Mouse (Mus musculus): ENCODE results near the gene Id2. TPM values are rescaled to one million over a fixed set of nuclear protein-coding genes. Genes with fewer than 3 reads are reported as not detected.

Gene Id2
- total RNA-seq (2021) = 100 to 1,000 TPM in 1 of 2 experiments, 10 to 100 TPM in 1; 91.6 to 124 TPM

DNA sequence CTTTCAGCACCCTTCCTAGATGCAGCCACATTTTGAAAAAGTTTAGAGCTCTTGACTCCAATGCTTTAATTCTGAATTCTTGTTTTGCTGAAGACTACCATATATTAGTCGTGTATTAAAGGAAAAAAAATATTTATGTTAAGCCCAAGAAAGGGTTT is at the start of gene Id2:
Gene Id2, minus strand, starts transcription at position 89 of the 158 bp plus-strand sequence.
- DNase-seq (ENCODE audit: extremely low spot score in 1 of 2, low spot score in 1 of 2) = no peak

DNA sequence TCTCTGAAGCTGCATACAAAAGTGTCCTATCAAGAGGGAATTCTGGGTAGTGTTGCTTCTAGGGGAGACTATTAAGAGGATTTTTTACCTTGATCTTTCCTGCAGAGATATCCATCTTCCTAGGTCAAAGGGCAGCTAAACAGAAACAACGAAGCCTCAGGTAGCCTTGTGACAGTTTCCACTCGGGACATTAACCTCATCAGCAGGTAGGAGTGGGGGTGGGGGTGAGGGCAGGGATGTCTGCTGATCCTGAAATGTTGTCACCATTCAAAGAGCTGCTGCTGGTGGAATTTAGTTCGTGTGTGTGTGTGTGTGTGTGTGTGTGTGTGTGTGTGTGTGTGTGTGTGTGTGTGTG is 48.4 kb upstream of the Id2 start:
- no peak for DNase-seq (ENCODE audit: extremely low spot score in 1 of 2, low spot score in 1 of 2)

DNA sequence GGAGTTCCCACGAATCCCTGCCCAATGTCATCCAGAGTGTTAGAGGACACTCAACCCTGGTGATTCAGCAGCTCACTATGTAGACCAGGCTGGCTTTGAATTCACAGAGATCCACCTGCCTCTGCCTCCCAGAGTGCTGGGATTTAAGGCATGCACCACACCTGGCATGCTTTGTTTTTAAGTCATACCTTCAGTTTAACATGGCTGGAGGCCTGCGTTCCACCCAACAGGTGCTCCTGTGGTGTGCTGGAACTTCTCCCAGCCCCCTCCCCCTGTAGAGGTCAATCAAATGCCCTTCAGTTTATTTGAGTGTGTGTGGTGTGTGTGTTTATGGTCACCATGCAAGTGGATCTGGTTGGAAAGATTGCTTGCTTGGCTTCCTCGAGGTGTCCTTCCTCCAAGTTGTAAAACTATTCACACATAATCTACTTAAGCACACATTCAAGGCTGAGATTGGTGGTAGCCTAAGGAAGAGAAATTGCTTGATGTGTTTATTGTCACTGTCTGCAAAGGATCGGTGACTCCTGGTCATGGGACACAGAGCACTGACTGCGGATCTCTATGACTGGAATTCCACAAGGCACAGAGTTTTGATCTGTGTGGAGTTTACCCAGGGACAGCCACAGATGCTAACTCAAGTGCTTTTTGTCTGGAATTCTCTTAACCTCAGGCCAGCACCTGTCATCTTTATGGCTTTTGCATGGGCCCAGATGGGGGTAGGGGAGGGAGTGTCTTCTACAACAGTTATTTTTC is 47.8 kb upstream of the Id2 start:
- no peak for DNase-seq (ENCODE audit: extremely low spot score in 1 of 2, low spot score in 1 of 2)

DNA sequence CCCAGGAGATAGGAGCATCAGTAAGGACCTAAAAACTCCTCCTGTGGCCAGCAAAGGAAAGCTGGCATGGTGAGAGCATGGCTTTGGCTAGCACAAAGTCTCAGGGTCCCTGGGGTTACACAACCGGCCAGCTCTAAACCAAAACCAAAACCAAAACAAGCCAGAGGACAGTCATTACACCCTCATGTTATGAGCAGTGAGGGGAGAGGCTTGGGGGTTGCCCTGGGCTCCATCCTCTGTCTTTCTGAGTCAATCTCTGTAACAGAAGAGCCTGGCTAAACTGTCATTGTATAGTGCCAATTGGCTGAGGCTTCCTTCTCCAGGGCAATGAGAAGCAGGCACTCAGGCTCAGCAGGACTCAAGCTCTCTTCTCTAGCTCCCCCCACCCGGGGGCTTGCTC is 46.6 kb upstream of the Id2 start:
- no peak for DNase-seq (ENCODE audit: extremely low spot score in 1 of 2, low spot score in 1 of 2)

DNA sequence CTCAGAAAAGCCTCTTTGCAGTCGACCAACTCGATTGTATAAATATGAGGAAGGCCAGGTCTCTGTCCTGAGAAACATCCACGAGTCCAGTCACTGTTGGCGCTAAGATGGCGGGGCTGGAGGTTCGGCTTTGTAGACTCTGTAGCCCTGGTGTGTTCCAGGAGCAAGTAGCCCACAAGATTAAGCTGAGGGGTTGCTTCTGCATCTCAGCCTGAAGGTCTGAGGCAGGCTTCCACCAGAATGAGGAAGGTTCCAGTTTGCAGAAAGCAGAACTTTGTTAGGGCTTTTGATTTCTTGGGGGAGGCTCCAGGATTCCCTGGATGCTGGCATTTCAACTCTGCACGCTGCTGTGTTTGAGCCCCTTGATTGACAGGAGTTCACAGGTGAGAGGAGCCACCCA is 45.3 kb upstream of the Id2 start:
- DNase-seq (ENCODE audit: extremely low spot score in 1 of 2, low spot score in 1 of 2) = no peak

DNA sequence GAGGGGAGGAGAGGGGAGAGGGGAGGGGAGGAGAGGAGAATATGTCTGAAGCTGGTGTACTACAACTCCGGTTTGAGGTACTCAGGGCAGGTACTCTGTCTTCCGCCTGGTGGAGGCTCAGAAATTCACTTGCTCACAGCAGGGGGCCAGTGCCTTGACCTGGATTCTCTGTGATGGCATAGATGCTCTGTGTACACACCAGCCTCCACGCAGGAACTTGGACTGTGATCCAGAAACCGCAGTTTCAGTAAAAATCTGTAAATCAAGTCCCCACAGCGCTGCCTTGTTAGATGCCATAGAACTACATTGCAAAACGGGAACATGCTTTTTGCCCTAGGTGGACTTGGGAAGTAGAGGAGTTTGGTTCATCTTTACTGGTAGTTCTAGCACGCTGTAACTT is 44.4 kb upstream of the Id2 start:
- no peak for DNase-seq (ENCODE audit: extremely low spot score in 1 of 2, low spot score in 1 of 2)

DNA sequence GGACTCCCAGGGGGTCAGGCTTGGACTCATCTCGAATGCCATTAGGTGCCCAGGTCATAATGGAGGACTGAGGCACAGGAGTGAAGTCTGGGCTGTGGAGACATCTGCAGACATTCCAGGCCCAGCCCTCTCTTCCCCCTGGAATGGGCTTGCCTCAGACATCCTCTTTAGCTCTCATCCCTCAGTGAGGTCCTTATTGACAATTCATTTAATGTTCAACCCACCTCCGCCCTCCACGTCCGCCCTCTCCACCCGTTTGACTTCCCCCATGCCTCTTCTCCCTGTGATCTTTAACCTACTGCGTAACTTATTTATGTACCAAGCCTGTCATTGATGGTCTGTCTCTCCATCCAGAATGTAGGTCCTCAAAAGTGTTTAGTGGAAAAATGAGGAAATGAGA is 43.2 kb upstream of the Id2 start:
- DNase-seq (ENCODE audit: extremely low spot score in 1 of 2, low spot score in 1 of 2) = no peak

DNA sequence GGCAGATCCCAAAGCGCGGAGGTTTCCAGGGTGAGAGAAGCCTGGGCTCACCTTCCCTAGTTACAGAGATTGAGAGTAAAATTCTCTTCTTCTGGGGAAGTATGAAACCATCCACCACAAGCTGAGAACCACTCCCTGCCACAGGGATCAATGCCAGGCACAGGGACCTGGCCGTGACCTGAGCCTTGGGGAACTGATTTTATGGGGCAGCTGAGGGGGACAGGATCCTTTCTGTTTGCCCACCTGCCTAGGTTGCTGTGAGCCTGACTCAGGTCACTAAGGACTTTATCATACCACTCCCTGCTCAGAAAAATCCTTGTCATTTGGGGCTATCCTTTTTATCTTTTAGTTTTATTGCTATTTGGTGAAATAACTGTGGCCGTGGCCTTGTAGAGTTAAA is 41.7 kb upstream of the Id2 start:
- DNase-seq (ENCODE audit: extremely low spot score in 1 of 2, low spot score in 1 of 2) = no peak

DNA sequence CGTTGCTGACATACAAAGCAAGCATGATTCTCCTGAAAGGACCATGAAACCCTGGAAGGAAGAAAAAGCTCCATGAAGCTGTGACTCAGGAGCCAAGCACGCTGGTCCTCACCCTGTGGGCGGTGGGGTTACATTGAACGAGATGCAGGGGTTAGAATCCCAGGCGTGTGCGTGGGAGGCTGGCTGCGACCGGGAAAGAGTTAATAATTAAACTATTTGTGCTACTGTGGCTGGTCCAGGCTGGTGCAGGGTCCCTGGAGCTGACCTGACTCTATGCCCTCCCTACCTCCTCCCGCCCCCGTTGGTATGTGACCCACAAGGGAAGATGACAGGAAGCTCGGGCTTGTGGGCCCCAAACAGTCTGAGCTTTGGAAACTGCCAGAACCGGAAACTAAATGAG is 35.1 kb upstream of the Id2 start:
- DNase-seq (ENCODE audit: extremely low spot score in 1 of 2, low spot score in 1 of 2) = no peak

DNA sequence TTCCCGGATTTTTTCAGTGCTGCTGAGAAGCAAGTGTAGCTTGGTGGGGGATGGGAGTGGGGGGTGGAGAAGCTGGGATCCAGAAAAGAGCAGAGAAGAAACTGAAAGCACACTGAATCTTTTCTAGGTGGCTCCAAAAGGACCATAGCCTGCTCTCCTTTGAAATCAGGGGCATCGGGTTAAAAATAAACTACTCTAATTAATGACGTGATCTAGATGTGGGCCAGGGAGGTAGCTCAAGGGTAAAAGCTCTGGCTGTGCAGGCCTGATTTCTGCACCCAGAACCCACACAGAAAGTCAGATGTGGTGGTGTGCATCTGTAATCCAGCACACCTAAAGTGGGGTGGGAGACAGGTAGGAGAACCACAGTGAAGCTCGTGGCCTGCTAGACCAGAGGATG is 30.7 kb upstream of the Id2 start:
- no peak for DNase-seq (ENCODE audit: extremely low spot score in 1 of 2, low spot score in 1 of 2)

DNA sequence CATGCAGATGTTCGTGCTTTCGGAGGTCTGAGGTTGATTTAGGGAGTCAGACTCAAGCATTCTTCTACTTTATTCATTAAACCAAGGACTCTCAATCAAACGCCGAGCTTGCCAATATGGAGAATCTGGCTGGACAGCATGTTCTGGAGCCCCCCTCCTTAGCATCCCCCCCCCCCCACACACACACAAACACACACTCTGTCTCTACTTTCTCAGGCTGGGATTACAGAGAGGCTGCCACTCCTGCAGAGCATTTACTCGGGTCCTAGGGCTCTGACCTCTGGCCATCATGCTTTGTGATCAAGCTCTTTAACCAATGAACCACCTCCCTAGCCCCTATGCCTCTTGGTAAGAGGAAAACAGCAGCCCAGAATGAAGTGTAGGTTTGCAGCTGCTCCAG is 29.3 kb upstream of the Id2 start:
- no peak for DNase-seq (ENCODE audit: extremely low spot score in 1 of 2, low spot score in 1 of 2)

DNA sequence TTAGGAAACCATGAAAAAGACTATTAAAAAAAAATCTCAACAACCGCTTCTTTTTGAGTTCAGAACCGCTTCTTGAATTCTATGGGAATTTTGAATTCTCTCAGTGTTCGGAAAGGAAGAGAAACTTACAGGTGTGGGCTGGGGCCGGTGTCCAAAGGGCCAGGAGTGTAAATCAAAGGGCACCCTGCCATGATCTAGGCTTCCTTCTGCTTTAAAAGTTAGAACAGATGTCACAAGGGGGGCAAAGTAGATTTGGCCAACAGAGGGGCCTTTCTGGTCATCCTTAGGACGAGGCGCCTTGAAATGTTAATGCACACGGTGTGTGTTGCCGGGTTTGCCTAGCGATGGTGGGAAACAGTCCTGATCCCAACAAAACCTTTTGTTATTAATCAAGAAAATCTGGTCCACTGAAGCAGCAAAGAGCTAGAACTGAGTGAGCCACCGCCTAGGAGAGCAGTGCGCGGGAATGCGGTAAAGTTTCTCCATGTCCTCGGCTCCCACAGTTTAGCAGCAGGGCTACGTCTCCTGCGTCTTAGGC is 28.4 kb upstream of the Id2 start:
- no peak for DNase-seq (ENCODE audit: extremely low spot score in 1 of 2, low spot score in 1 of 2)

DNA sequence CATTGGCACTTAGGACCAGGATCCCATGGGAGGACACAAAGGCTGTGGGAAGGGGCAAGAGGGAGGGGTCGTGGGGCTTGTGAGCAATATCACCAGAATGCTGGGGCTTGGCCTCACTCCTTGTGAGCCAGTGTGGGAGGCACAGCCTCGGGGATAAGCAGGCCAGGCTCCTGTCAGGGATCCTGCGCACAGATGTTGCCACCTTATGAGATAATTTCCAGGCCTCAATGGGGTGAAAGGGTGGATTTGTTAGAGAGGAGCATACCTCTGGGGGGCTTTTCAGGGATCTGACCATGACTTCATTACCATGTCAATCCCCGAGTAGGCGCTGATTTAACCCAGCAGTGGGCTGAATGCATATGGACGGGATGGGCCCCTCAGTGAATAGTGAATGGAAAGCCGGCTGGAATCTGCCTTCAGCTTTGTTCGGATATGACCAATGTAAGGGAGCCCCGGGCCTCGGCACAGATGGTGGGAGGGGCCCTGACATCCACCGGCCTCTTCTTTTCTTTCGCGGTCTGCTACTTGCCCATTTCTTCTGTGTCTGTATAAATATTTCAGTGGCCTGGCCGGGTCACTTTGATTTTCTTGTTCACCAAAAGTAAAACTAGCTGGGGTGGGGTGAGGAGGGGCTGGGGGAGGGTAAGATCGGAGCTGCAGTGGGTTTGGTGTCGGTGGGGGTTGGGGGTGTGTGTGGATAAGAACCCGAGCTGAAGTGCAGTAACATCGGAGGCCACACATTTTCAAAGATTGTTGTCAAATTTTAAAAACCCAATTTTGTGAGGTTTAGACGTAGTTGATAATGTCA is 27.7 kb upstream of the Id2 start:
- no peak for DNase-seq (ENCODE audit: extremely low spot score in 1 of 2, low spot score in 1 of 2)

DNA sequence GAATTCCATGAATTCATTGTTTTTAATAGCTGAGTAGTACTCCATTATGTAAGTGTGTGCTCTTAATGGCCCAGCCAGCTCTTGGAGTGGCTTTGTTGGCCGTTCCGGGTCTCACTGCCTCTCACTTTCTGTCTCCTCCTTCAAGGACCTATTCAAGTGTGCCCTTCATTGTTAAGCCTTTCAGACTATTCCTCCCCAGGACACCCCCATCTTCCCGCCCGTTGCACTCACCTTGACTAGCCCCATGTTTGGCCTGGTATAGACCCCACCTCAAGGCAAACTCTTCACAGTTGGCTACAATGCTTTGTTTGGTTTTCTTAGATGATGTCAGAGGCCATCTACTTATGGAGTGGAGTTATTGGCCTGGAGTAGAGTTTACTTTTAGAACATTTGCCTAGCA is 23.8 kb upstream of the Id2 start:
- DNase-seq (ENCODE audit: extremely low spot score in 1 of 2, low spot score in 1 of 2) = no peak

DNA sequence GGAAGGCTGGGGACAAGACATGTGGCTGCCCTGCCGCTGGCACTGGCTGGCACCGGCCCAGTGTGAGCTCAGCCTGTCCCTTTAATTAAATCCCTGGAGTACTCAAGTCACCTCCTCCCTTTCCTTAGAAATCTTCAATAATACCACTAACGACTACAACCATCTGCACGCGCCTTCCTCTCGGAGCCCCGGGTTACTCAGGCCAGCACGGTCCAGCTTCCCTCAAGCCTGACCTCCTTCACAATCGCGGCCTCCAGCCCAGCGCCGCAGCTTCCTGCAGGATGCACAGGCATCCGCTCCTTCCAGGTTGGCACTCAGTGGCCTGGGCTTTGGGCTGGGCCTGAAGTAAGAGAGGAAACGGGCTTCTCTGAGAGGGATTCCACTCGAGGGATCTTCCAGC is 22.3 kb upstream of the Id2 start:
- no peak for DNase-seq (ENCODE audit: extremely low spot score in 1 of 2, low spot score in 1 of 2)

DNA sequence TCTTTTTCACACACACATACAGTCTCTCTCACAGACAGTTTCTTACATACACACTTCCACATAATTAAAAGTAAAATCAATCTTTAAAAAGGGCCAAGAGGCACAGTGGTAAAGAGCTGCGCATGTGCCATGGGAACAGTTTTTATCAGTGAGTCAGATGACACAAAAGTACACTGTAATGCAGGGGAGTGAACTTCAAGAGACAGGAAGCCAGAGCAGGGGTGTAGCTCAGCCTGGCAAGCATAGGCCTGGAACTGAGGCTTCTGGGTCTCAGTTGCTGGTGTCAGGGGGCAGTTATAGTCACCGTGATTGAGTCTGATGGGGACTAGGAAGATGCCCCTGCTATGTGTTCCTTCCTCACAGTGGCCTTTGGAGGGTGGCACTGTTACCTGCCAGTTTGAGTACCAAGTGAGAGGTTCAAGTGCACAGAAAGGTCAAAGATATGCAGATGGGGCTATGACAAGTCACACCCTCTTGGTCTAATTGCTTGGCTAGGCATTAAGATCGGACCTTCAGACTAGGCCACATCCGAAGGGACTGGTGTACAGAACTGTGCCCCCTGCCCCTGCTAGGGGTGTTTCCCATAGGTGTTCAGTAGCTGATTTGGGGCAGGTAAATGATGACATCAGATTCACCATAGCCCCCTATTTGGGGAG is 21.0 kb upstream of the Id2 start:
- DNase-seq (ENCODE audit: extremely low spot score in 1 of 2, low spot score in 1 of 2) = no peak

DNA sequence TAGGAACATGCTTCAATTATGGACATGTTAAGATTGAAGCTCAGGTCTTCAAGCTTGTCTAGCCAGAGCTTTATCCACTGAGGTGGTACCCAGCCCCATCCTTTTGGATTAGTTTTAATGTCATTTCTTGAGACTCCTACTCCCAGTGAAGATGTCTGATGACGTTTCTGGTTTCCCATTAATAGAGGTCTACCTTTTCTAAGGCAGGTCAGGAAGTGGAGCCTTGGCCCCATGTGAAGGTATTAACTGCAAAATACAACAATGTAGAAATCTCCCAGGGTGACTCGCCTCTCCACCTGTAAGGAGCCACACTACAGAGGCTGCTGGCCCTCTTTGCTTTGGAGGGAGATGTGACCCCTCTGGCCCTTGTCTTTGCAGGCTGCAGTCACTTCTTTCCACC is 19.2 kb upstream of the Id2 start:
- DNase-seq (ENCODE audit: extremely low spot score in 1 of 2, low spot score in 1 of 2) = no peak

DNA sequence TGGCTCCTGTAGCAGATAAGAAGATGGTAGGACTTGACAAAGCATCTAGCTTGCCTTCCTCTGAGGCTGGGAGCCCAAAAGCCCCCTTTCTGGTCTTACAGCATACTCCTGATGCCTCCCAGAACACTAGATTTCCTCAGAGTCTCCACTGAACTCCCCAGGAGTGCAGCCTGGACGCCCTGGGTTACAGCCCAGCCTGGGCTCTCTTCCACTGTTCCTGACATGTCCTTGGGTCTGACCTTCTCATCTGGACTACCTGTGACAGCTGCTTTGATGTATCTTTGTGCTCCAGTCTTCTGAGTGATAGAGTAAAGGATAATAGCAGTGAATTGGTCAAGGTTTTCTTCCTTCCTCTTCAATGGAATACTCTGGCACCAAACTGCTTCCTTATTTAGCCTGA is 17.5 kb upstream of the Id2 start:
- no peak for DNase-seq (ENCODE audit: extremely low spot score in 1 of 2, low spot score in 1 of 2)

DNA sequence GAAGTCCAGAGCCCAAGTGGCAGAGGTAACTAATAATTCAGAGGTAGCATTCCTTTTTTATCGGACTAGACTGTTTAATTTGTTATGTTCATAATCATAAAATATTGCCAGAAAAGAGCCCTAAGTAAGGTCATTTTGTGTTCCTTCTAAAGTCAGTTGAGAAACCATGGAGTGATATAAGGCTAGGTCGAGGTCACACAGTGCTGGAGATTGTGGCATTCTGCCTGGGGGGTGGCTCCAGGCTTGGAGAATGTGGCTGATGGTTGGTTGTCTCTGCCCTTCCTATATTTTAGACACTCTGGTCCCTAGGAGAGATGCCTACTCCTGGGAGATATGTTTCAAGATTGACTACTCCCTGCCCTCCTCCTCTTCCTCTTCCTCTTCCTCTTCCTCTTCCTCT is 16.4 kb upstream of the Id2 start:
- no peak for DNase-seq (ENCODE audit: extremely low spot score in 1 of 2, low spot score in 1 of 2)

DNA sequence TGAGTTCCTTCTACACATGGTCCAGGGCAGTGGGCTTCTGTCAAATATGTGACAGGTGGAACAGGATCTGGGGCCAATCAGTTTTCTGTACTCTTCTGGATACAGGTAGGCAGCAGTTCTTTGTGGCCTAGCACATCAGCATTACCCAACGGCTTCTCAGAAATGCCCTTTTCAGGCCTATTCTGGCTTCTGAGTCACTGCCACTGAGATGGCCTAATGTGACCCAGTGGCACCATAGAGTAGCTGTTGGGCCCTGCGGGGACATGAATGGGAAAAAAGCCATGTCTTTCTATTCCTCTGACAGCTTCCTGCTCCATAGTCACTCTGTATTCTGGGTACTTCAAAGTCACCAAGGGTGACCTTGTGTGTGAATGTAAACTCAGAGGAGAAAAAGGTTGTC is 15.9 kb upstream of the Id2 start:
- DNase-seq (ENCODE audit: extremely low spot score in 1 of 2, low spot score in 1 of 2) = no peak

DNA sequence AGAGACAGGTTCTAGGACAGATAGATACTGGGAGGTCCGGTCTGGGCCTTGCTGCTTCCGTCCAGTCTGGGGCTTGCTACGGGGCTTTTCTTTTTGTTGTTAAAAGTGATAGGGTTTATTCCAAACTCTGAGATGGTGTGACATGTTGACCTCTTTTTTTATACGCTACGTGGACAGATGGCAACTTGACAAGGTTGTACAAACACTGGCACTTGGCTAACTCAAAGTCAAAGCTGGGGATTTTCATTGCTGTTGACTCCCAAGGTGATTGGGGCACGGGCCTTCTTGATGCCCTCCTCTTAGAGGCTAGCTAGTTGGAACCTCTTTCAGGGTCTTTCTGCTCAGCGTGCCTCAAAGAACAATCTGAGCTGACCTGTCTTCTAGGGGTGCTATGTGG is 13.7 kb upstream of the Id2 start:
- DNase-seq (ENCODE audit: extremely low spot score in 1 of 2, low spot score in 1 of 2) = no peak

Measured in layer of hippocampus, postnatal 25 days (tissue).